Mouse (Mus musculus) midbrain, embryonic 12.5 days (tissue): Measurements from ENCODE around the gene Gm614. TPM values are rescaled to one million over a fixed set of nuclear protein-coding genes. Genes with fewer than 3 reads are reported as not detected.

Experiments
- ATAC-seq: fragments of 200-750 bp; cut with Nextera tagmentation; 2 replicates; pipeline ENCODE4 v1.8.0; 2017; ENCODE audit warnings: low read depth, moderate TSS enrichment, moderate library complexity; ENCODE audit not compliant: low FRiP score
- H3K27ac ChIP-seq: fragments of 300-500 bp; sonication (generic); replicated peaks from 2 replicates; pipeline ENCODE4 v1.5.1; 2016; ENCODE audit warnings: mild to moderate bottlenecking
- H3K27me3 ChIP-seq: fragments of 300-500 bp; sonication (generic); 2 replicates; pipeline ENCODE4 v1.6.1; 2016; ENCODE audit warnings: mild to moderate bottlenecking
- H3K36me3 ChIP-seq: fragments of 300-500 bp; sonication (generic); 2 replicates; pipeline ENCODE4 v1.6.1; 2016
- H3K4me1 ChIP-seq: fragments of 300-500 bp; sonication (generic); 2 replicates; pipeline ENCODE4 v1.6.1; 2016
- H3K4me2 ChIP-seq: fragments of 300-500 bp; sonication (generic); replicated peaks from 2 replicates; pipeline ENCODE4 v1.6.1; 2016; ENCODE audit warnings: mild to moderate bottlenecking, moderate library complexity
- H3K4me3 ChIP-seq: fragments of 300-500 bp; sonication (generic); 2 replicates; pipeline ENCODE4 v1.5.1; 2016; ENCODE audit warnings: mild to moderate bottlenecking
- H3K9ac ChIP-seq: fragments of 300-500 bp; sonication (generic); replicated peaks from 2 replicates; pipeline ENCODE4 v1.6.1; 2016; ENCODE audit warnings: mild to moderate bottlenecking, moderate library complexity
- H3K9me3 ChIP-seq: fragments of 300-500 bp; sonication (generic); 2 replicates; pipeline ENCODE4 v1.6.1; 2016; ENCODE audit warnings: mild to moderate bottlenecking
- WGBS: fragments of 180-500 bp; shearing (Covaris S2); methylation state at CpG from one replicate; pipeline ENCODE4 v1.1.7; 2016; 5-methylcytosine and 5-hydroxymethylcytosine counted together
- polyA plus RNA-seq: library from polyadenylated mRNA; unstranded; fragments of >200 nt; fragmentation: Nextera tagmentation; extraction: Ambion mirVana; gene quantifications from 2 replicates; pipeline ENCODE4 v1.2.1, GENCODE M21; 2016

Gene Gm614
- polyA plus RNA-seq, 1 experiment from 2014 or later: not detected

DNA sequence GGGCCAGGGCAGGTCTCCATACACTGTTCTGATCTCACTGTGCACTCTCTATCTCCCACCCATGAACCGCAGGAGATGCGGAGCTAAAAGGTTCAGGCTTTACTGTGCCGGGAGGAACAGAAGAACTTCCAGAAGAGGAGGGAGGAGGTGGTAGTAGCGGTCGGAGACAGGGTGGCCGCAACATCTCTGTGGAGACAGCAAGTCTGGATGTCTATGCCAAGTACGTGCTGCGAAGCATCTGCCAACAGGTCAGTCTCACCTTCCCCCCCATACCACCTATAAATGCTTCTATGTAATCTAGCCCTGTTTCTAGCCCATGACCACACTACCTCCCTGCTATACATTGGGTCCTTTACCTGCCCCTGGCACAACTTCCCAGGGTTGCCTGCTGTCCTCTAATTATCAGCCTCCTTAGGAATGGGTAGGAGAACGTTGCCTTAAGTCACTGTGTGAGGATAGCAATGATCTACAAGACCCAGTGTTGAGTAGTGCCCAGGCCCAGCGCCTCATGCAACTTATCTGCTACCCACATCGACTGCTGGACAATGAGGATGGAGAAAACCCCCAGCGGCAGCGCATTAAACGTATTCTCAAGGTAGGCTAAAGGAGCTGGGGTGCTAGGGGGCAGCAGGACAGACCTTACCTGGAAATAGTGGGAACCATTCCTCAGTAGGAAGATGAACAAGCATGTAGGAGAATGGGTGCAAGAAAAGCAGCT is 22.3 kb upstream of the Gm614 start:
- H3K9me3 ChIP-seq: no peaks in the 10 kb centered on the region
- no peak overlapping the region for H3K4me2 ChIP-seq
- H3K27me3 ChIP-seq: no peaks in the 10 kb centered on the region
- no peak overlapping the region for H3K27ac ChIP-seq
- H3K4me3 ChIP-seq: no peak overlapping the region
- no peak overlapping the region for H3K9ac ChIP-seq
- peaks cover 77% of the 10 kb centered on the region for H3K36me3 ChIP-seq
- no peaks in the 10 kb centered on the region for H3K4me1 ChIP-seq
- 0 out of 2 replicates have a peak, but pooled peaks have one; percentile 9 for ATAC-seq
- 87% methylated on average over 14 of the region's 14 CpGs for WGBS

DNA sequence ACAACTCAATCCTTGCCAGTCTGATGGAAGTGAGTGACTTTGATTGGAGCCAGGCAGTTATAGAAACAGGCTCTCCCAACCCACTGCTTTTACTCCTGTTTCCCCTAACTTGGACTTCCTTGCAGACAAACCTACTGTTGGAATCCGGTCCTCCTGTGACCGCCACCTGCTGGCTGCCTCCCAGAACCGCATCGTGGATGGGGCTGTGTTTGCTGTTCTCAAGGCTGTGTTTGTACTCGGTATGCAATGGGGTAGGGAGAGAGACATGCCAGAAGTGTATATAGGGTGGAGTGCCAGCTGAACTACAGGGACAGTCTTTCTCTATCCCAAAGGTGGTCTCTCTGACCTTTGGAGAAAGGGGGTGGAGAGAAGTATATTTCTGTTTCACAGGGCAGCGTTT is 21.7 kb upstream of the Gm614 start:
- Histone ChIP-seq H3K9ac (no peak overlapping the region), H3K4me3 (no peak overlapping the region), H3K4me1 (no peaks in the 10 kb centered on the region), H3K9me3 (no peaks in the 10 kb centered on the region), H3K27me3 (no peaks in the 10 kb centered on the region), H3K27ac (no peak overlapping the region), H3K36me3 (peaks cover 72% of the 10 kb centered on the region), H3K4me2 (no peak overlapping the region)
- 42% methylated on average over 6 of the region's 6 CpGs for WGBS
- ATAC-seq: peak; percentile 44; the same call in 1 of the 2 replicates

DNA sequence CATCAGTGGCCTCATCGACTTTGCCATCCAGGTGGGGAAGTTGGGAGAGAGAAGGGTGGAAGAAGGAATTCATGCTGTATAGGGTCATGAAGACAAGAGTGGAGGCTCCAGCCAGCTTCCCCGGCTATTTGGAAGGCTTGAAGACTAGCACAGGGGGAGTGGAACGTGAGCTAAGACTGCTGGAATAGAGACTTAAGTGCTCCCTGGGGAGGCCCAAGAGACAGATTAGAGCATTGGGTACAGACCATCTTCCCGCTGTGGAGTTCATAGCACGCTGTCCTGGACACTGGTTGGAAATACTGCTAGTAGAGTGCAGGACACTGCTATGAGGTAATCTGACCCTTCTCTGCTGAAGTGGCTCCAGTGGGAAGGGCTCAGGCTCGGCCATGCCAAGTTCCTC is 19.0 kb upstream of the Gm614 start:
- H3K27me3 ChIP-seq: no peaks in the 10 kb centered on the region
- no peaks in the 10 kb centered on the region for H3K9me3 ChIP-seq
- no peak overlapping the region for H3K27ac ChIP-seq
- WGBS: 86% methylated on average over 6 of the region's 6 CpGs
- peaks cover 57% of the 10 kb centered on the region for H3K36me3 ChIP-seq
- H3K4me2 ChIP-seq: no peak overlapping the region
- no peak for ATAC-seq
- no peak overlapping the region for H3K9ac ChIP-seq
- H3K4me3 ChIP-seq: no peak overlapping the region
- no peaks in the 10 kb centered on the region for H3K4me1 ChIP-seq

- H3K36me3 ChIP-seq: peaks cover 21% of the 10 kb centered on the region; the same call in 1 of the 2 replicates
- 21% methylated on average over 54 of the region's 54 CpGs for WGBS
- 0 out of 2 replicates have a peak, but pooled peaks cover 7% of the 10 kb centered on the region for H3K4me1 ChIP-seq
- peaks cover 5% of the 10 kb centered on the region; the same call in 1 of the 2 replicates for H3K27me3 ChIP-seq
- peak within 1 kb of the TSS; percentile 54 for H3K4me3 ChIP-seq
- peak within 1 kb of the TSS; percentile 49 for H3K27ac ChIP-seq
- peak within 1 kb of the TSS; percentile 52 for H3K4me2 ChIP-seq
- no peaks in the 10 kb centered on the region for H3K9me3 ChIP-seq
- ATAC-seq: peak; percentile 98
- peak within 1 kb of the TSS; percentile 63 for H3K9ac ChIP-seq
Measured at GRCm38 (mm10) chrX:101273875-101274738, 10.3 kb upstream of the Gm614 start, which contains the start of gene Med12. TSS of gene Med12 (plus strand) at chrX:101274030.

- Histone ChIP-seq H3K9me3 (no peaks in the 10 kb centered on the region), H3K4me1 (0 out of 2 replicates have a peak, but pooled peaks cover 7% of the 10 kb centered on the region), H3K9ac (no peak overlapping the region), H3K4me3 (peak overlapping the region; percentile 54), H3K27ac (0 out of 2 replicates have a peak overlapping the region, but pooled peaks have one; percentile 49), H3K4me2 (peak overlapping the region; percentile 52), H3K36me3 (peaks cover 18% of the 10 kb centered on the region; the same call in 1 of the 2 replicates), H3K27me3 (peaks cover 5% of the 10 kb centered on the region; the same call in 1 of the 2 replicates)
- 26% methylated on average over 6 of the region's 6 CpGs for WGBS
- peak; percentile 21 for ATAC-seq
Measured at GRCm38 (mm10) chrX:101273410-101273809, 9.6 kb upstream of the Gm614 start.

DNA sequence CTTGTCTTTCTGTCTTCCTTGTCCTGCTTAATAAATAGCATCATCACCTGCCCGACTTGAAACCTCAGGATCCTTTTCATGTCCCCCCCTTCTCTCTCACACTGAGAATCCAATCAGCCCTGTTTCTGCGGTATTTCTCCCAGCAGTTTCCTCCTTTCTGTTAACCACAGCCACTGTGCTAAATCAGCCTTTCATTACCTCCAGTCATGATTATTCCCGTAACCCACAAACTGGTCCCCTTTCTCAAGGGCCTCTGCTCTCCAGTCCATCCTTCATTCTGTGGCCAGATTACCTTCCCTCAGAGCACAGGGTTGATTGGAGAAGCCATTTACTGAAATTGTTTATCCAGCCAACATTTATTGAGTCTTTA is 4.9 kb upstream of the Gm614 start, which contains the start of gene Gm20489:
TSS of gene Gm20489 (minus strand) at position 269 of the 370 bp plus-strand sequence.
- ATAC-seq: no peak
- no peaks in the 10 kb centered on the region for H3K9me3 ChIP-seq

DNA sequence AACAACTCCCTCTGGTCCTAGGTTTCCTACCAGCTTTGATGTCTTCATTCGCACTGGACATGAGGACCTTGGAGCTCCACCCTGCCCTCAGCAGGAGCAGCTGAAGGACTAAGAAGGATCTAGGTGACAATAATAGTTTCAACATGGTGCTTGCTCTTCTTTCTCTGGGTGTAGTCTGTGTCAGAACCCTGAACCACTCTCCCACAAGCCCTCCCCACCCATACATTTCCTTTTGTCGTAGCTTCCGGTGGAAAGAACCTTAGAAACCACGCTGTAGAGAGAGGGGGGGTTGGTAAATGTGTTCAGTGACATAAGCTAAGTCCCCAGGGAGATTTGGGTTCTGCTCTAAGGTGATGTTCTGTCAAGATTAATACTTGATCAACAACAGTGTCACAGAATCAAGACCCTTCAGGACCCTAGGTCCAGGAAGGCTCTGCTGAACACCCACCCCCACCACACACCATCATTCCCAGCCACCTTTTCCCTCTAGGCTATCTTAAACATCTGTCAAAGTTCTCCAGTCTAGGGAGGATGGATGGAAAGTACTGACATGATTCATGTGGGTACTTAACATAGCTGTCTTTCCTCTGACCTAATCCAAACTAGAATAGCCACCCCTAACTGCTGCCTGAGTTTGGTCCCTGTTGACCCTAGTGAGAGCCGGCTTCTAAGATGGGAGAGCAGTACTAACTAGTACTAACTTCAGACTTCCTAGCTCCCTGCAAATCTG is 4.4 kb upstream of the Gm614 start, which contains the start of gene Il2rg:
TSS of gene Il2rg (minus strand) at position 231 of the 730 bp plus-strand sequence.
- 82% methylated on average over 5 of the region's 5 CpGs for WGBS
- Histone ChIP-seq H3K27ac (no peak within 1 kb of the TSS), H3K9ac (no peak within 1 kb of the TSS), H3K36me3 (no peaks in the 10 kb centered on the region), H3K4me2 (no peak within 1 kb of the TSS), H3K27me3 (no peaks in the 10 kb centered on the region; the same call in 1 of the 2 replicates), H3K9me3 (no peaks in the 10 kb centered on the region), H3K4me3 (no peak within 1 kb of the TSS), H3K4me1 (no peaks in the 10 kb centered on the region)
- no peak for ATAC-seq

More for the DNA sequence above, 4.9 kb upstream of the Gm614 start, which contains the start of gene Gm20489:
- no peaks in the 10 kb centered on the region; the same call in 1 of the 2 replicates for H3K27me3 ChIP-seq
- WGBS: 65% methylated on average over 3 of the region's 3 CpGs
- no peaks in the 10 kb centered on the region for H3K4me1 ChIP-seq
- H3K36me3 ChIP-seq: no peaks in the 10 kb centered on the region
- no peak within 1 kb of the TSS for H3K4me3 ChIP-seq
- H3K27ac ChIP-seq: no peak within 1 kb of the TSS
- H3K4me2 ChIP-seq: no peak within 1 kb of the TSS
- no peak within 1 kb of the TSS for H3K9ac ChIP-seq

DNA sequence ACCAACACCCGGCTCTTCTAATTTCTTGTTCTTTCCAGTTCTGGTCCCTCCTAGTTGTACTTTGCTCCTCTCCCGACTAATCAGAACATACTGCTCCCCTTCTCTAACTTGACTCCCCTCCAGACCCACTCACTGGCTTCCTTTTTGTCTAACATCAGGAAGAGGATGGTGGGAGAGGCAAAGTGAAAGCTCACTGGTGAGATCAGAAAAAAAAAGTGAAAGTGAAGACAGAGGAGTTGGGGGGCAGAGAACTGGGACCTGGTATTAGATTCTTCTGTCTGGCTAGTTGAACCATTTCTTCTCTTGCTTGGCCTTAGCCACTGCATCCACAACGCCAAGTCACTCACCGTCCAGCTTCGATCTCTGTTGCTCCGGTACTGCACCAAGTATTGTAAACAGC is 2.8 kb upstream of the Gm614 start:
- WGBS: 95% methylated on average over 6 of the region's 6 CpGs
- no peaks in the 10 kb centered on the region for H3K9me3 ChIP-seq
- H3K36me3 ChIP-seq: no peaks in the 10 kb centered on the region
- H3K27ac ChIP-seq: no peak overlapping the region
- no peak overlapping the region for H3K9ac ChIP-seq
- H3K27me3 ChIP-seq: no peaks in the 10 kb centered on the region; the same call in 1 of the 2 replicates
- no peak for ATAC-seq
- no peak overlapping the region for H3K4me3 ChIP-seq
- no peak overlapping the region for H3K4me2 ChIP-seq
- no peaks in the 10 kb centered on the region for H3K4me1 ChIP-seq

- H3K4me3 ChIP-seq: no peak overlapping the region
- H3K27ac ChIP-seq: peak overlapping the region; percentile 70
- H3K27me3 ChIP-seq: peaks cover 4% of the 10 kb centered on the region; the same call in 1 of the 2 replicates
- no peaks in the 10 kb centered on the region for H3K36me3 ChIP-seq
- 24% methylated on average over 11 of the region's 13 CpGs for WGBS
- H3K9ac ChIP-seq: no peak overlapping the region
- peaks cover 10% of the 10 kb centered on the region for H3K4me1 ChIP-seq
- H3K9me3 ChIP-seq: no peaks in the 10 kb centered on the region
- peak; percentile 74 for ATAC-seq
- H3K4me2 ChIP-seq: 0 out of 2 replicates have a peak overlapping the region, but pooled peaks have one; percentile 7
Measured at GRCm38 (mm10) chrX:101260441-101261325, 3.1 kb downstream of the Gm614 start.

- no peak overlapping the region for H3K4me3 ChIP-seq
- H3K4me2 ChIP-seq: no peak overlapping the region
- H3K9me3 ChIP-seq: no peaks in the 10 kb centered on the region
- H3K9ac ChIP-seq: no peak overlapping the region
- peaks cover 4% of the 10 kb centered on the region; the same call in 1 of the 2 replicates for H3K27me3 ChIP-seq
- peaks cover 10% of the 10 kb centered on the region for H3K4me1 ChIP-seq
- 85% methylated on average over 13 of the region's 13 CpGs for WGBS
- H3K36me3 ChIP-seq: no peaks in the 10 kb centered on the region
- no peak for ATAC-seq
- no peak overlapping the region for H3K27ac ChIP-seq
Measured at GRCm38 (mm10) chrX:101256603-101257002, 7.2 kb downstream of the Gm614 start.
